Comparison of ENCODE assay signal across 19 mouse cellular contexts in the genomic region with DNA sequence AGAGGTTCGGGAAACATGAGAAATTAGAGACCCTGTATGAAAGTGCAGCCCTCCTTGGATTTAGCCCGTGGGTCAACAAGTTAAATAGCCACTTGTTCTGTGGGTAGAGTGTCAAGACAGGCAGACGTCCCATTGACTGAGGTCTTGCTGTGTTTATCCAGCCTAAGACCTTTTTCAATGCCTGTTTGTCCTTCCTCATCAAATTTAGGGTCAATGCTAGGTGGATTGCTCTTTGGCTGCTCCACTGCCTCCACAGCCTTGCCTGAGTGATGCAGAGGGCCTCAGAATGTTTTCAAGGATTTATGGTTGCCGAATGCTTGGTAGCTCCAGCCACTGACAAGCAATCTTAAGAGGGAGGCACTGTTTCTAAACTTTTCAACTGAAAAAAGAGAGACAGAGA. TPM values are rescaled to one million over a fixed set of nuclear protein-coding genes. Genes with fewer than 3 reads are reported as not detected.
DNase-seq lines count a peak whose midpoint lies in the region; ATAC-seq and TF ChIP-seq lines count a peak whose summit lies in the region.
"Had no signal": no experiment of that assay in that cellular context is flagged by ENCODE, and none has a peak within 500 bp of the region (broad histone marks: within the 10 kb centered on the region; RNA-seq: fewer than 3 reads in every experiment).

No protein-coding gene starts in this region.

- no peak for TF ChIP-seq CTCF in intestine, postnatal 0 days (IDR thresholded peaks at IDR 0.05; ENCODE audit: low read depth)

- 33% methylated on average over 4 of the region's 4 CpGs for WGBS in forebrain, embryonic 16.5 days
- 14% methylated on average over 4 of the region's 4 CpGs for WGBS in midbrain, embryonic 11.5 days
- WGBS in neural tube, embryonic 12.5 days: 8% methylated on average over 4 of the region's 4 CpGs
- WGBS in intestine, postnatal 0 days: 14% methylated on average over 4 of the region's 4 CpGs
- 14% methylated on average over 4 of the region's 4 CpGs for WGBS in embryonic facial prominence, embryonic 10.5 days

- H3K9ac ChIP-seq in forebrain, embryonic 16.5 days (replicated peaks; ENCODE audit: low read depth, low read length): no peak overlapping the region
- no peak overlapping the region for H3K9ac ChIP-seq in midbrain, embryonic 11.5 days (ENCODE audit: low read length)
- no peak overlapping the region; the same call in 1 of the 2 replicates for H3K9ac ChIP-seq in neural tube, embryonic 12.5 days
- no peak overlapping the region for H3K9ac ChIP-seq in intestine, postnatal 0 days (ENCODE audit: low read depth, low read length)
- H3K9ac ChIP-seq: limb, embryonic 15.5 days had no signal

- H3K9me3 ChIP-seq in forebrain, embryonic 16.5 days (ENCODE audit: control insufficient read depth, low read length): no peaks in the 10 kb centered on the region
- no peaks in the 10 kb centered on the region for H3K9me3 ChIP-seq in midbrain, embryonic 11.5 days (ENCODE audit: control insufficient read depth, low read length)
- H3K9me3 ChIP-seq in neural tube, embryonic 12.5 days: no peaks in the 10 kb centered on the region
- no peaks in the 10 kb centered on the region for H3K9me3 ChIP-seq in intestine, postnatal 0 days (ENCODE audit: control insufficient read depth)
- no peaks in the 10 kb centered on the region for H3K9me3 ChIP-seq in embryonic facial prominence, embryonic 10.5 days
- H3K9me3 ChIP-seq: limb, embryonic 15.5 days had no signal

- H3K27ac ChIP-seq in forebrain, embryonic 16.5 days (ENCODE audit: low read length): peak overlapping the region; percentile 14; the same call in 1 of the 2 replicates
- H3K27ac ChIP-seq in midbrain, embryonic 11.5 days (ENCODE audit: low read depth, low read length): peak overlapping the region; percentile 7; the same call in 1 of the 2 replicates
- no peak overlapping the region for H3K27ac ChIP-seq in neural tube, embryonic 12.5 days
- H3K27ac ChIP-seq in intestine, postnatal 0 days (ENCODE audit: low read depth, low read length): no peak overlapping the region
- no peak overlapping the region for H3K27ac ChIP-seq in embryonic facial prominence, embryonic 10.5 days (replicated peaks)
- H3K27ac ChIP-seq: left cerebral cortex, adult 2 months; limb, embryonic 15.5 days had no signal

- peak overlapping the region; percentile 27 for H3K4me2 ChIP-seq in forebrain, embryonic 16.5 days (ENCODE audit: low read length)
- H3K4me2 ChIP-seq in midbrain, embryonic 11.5 days: peak overlapping the region; percentile 27; the same call in 1 of the 2 replicates
- H3K4me2 ChIP-seq in neural tube, embryonic 12.5 days (replicated peaks): peak overlapping the region; percentile 60
- H3K4me2 ChIP-seq in intestine, postnatal 0 days (replicated peaks; ENCODE audit: low read depth): no peak overlapping the region
- H3K4me2 ChIP-seq: heart, embryonic 11.5 days; limb, embryonic 15.5 days had no signal

- H3K27me3 ChIP-seq in forebrain, embryonic 16.5 days (replicated peaks; ENCODE audit: control insufficient read depth, insufficient read depth, low read length): peaks cover 75% of the 10 kb centered on the region
- H3K27me3 ChIP-seq in midbrain, embryonic 11.5 days (ENCODE audit: control insufficient read depth, insufficient read depth, low read length): peaks cover 89% of the 10 kb centered on the region
- H3K27me3 ChIP-seq in neural tube, embryonic 12.5 days (replicated peaks): peaks cover 60% of the 10 kb centered on the region
- H3K27me3 ChIP-seq in intestine, postnatal 0 days (replicated peaks; ENCODE audit: control insufficient read depth, insufficient read depth, low read length): peaks cover 86% of the 10 kb centered on the region
- H3K27me3 ChIP-seq in embryonic facial prominence, embryonic 10.5 days (replicated peaks; ENCODE audit: low read depth, poor library complexity, severe bottlenecking): peaks cover 100% of the 10 kb centered on the region

- DNase-seq in cerebellum, postnatal 14 days: peak; percentile 15 to 54
- DNase-seq in cerebellum, postnatal 4 days (ENCODE audit: low spot score in 2 of 2): no peak
- DNase-seq in midbrain, embryonic 11.5 days (ENCODE audit: low spot score, missing footprints): no peak
- no peak for DNase-seq in lung, postnatal 25 days (ENCODE audit: low spot score)
- DNase-seq in embryonic facial prominence, embryonic 10.5 days (ENCODE audit: low spot score): no peak
- DNase-seq: gastrocnemius, postnatal 25 days; kidney, adult 11 months; kidney, postnatal 10 days; lung, adult 2 months; right cerebral cortex, postnatal 4 days; thymus, postnatal 4 days had no signal

- peaks cover 5% of the 10 kb centered on the region; the same call in 1 of the 2 replicates for H3K4me1 ChIP-seq in forebrain, embryonic 16.5 days (replicated peaks; ENCODE audit: control insufficient read depth, insufficient read depth, low read length)
- H3K4me1 ChIP-seq in midbrain, embryonic 11.5 days (ENCODE audit: control insufficient read depth, insufficient read depth, low read length): no peaks in the 10 kb centered on the region
- peaks cover 4% of the 10 kb centered on the region; the same call in 1 of the 2 replicates for H3K4me1 ChIP-seq in neural tube, embryonic 12.5 days
- no peaks in the 10 kb centered on the region for H3K4me1 ChIP-seq in intestine, postnatal 0 days (replicated peaks; ENCODE audit: control insufficient read depth, insufficient read depth, low read length)
- H3K4me1 ChIP-seq in embryonic facial prominence, embryonic 10.5 days: no peaks in the 10 kb centered on the region
- H3K4me1 ChIP-seq: limb, embryonic 15.5 days had no signal

- H3K36me3 ChIP-seq in forebrain, embryonic 16.5 days (ENCODE audit: control insufficient read depth, insufficient read depth): no peaks in the 10 kb centered on the region
- H3K36me3 ChIP-seq in midbrain, embryonic 11.5 days (ENCODE audit: control insufficient read depth, insufficient read depth, low read length): no peaks in the 10 kb centered on the region
- no peaks in the 10 kb centered on the region for H3K36me3 ChIP-seq in neural tube, embryonic 12.5 days
- H3K36me3 ChIP-seq in intestine, postnatal 0 days (ENCODE audit: control insufficient read depth, insufficient read depth): no peaks in the 10 kb centered on the region
- no peaks in the 10 kb centered on the region for H3K36me3 ChIP-seq in embryonic facial prominence, embryonic 10.5 days (replicated peaks)
- H3K36me3 ChIP-seq: limb, embryonic 15.5 days had no signal

- H3K4me3 ChIP-seq in forebrain, embryonic 16.5 days (replicated peaks; ENCODE audit: low read length): no peak overlapping the region
- H3K4me3 ChIP-seq in midbrain, embryonic 11.5 days (ENCODE audit: low read depth, low read length): no peak overlapping the region
- H3K4me3 ChIP-seq in neural tube, embryonic 12.5 days: no peak overlapping the region
- H3K4me3 ChIP-seq in intestine, postnatal 0 days (ENCODE audit: low read depth, low read length): no peak overlapping the region
- no peak overlapping the region for H3K4me3 ChIP-seq in embryonic facial prominence, embryonic 10.5 days
- H3K4me3 ChIP-seq: left cerebral cortex, adult 2 months; limb, embryonic 15.5 days had no signal

- ATAC-seq in forebrain, embryonic 16.5 days: no peak
- no peak for ATAC-seq in midbrain, embryonic 11.5 days (ENCODE audit: low FRiP score)
- ATAC-seq in neural tube, embryonic 12.5 days (ENCODE audit: low FRiP score, low read depth): no peak
- no peak for ATAC-seq in intestine, postnatal 0 days
- ATAC-seq: activated CD4-positive, CD25-positive, alpha-beta regulatory T cell, adult 4 months had no signal

RNA-seq across cellular contexts. Expression of gene Zic1, which starts 6.0 kb away (rescaled TPM):
- polyA plus RNA-seq in forebrain, embryonic 16.5 days (2015; fragmentation: Nextera tagmentation; extraction: Ambion mirVana): 4.5 and 8.0 TPM in 2 replicates
- polyA plus RNA-seq in midbrain, embryonic 11.5 days (2014; fragmentation: Nextera tagmentation; extraction: Ambion mirVana): 13.7 and 14.8 TPM in 2 replicates
- 19.0 and 19.9 TPM in 2 replicates for polyA plus RNA-seq in neural tube, embryonic 12.5 days (2016; fragmentation: Nextera tagmentation; extraction: Ambion mirVana)
- not detected in 2 replicates for polyA plus RNA-seq in intestine, postnatal 0 days (2015; fragmentation: Nextera tagmentation; extraction: Ambion mirVana)
- polyA plus RNA-seq in embryonic facial prominence, embryonic 10.5 days (2016; fragmentation: Nextera tagmentation; extraction: Ambion mirVana): 1.5 and 1.7 TPM in 2 replicates
- polyA plus RNA-seq: activated CD4-positive, CD25-positive, alpha-beta regulatory T cell, adult 4 months; stomach, embryonic 14.5 days had no signal

RNA-seq across cellular contexts. Expression of gene Zic4, which starts 9.4 kb away (rescaled TPM):
- 28.3 and 47.6 TPM in 2 replicates for polyA plus RNA-seq in forebrain, embryonic 16.5 days (2015; fragmentation: Nextera tagmentation; extraction: Ambion mirVana)
- 41.7 and 42.5 TPM in 2 replicates for polyA plus RNA-seq in midbrain, embryonic 11.5 days (2014; fragmentation: Nextera tagmentation; extraction: Ambion mirVana)
- polyA plus RNA-seq in neural tube, embryonic 12.5 days (2016; fragmentation: Nextera tagmentation; extraction: Ambion mirVana): 62.8 and 66.6 TPM in 2 replicates
- not detected in 2 replicates for polyA plus RNA-seq in intestine, postnatal 0 days (2015; fragmentation: Nextera tagmentation; extraction: Ambion mirVana)
- polyA plus RNA-seq in embryonic facial prominence, embryonic 10.5 days (2016; fragmentation: Nextera tagmentation; extraction: Ambion mirVana): 4.0 and 5.5 TPM in 2 replicates
- polyA plus RNA-seq: activated CD4-positive, CD25-positive, alpha-beta regulatory T cell, adult 4 months; heart, embryonic 11.5 days; lung, adult 2 months; stomach, embryonic 14.5 days had no signal

Comparison
In these comparisons a context has a peak if more than half of its experiments do, and no peak if none do; other contexts are left out.
1. DNase-seq: peak in cerebellum, postnatal 14 days (2 of 2); none in cerebellum, postnatal 4 days (0 of 2), midbrain, embryonic 11.5 days (single experiment), lung, postnatal 25 days (single experiment) and embryonic facial prominence, embryonic 10.5 days (single experiment).
2. H3K27ac ChIP-seq: peak in forebrain, embryonic 16.5 days (single experiment) and midbrain, embryonic 11.5 days (single experiment); none in neural tube, embryonic 12.5 days (single experiment), intestine, postnatal 0 days (single experiment) and embryonic facial prominence, embryonic 10.5 days (single experiment).